Mouse (Mus musculus): ENCODE measurements around the gene Magi1. TPM values are rescaled to one million over a fixed set of nuclear protein-coding genes. Genes with fewer than 3 reads are reported as not detected.

Magi1 gene
- polyA plus RNA-seq, 1 experiment = 16.3 TPM

GRCm38 (mm10) chr6:94218076-94218475 is 65.6 kb downstream of the Magi1 start:
- no peak overlapping the region for H3K27ac ChIP-seq (ENCODE audit: insufficient read depth, low read length)
- TF ChIP-seq POLR2A (IDR thresholded peaks at IDR 0.05; ENCODE audit: low read depth, low read length) (no peak), CTCF (IDR thresholded peaks at IDR 0.05; ENCODE audit: borderline replicate concordance, insufficient read depth, low read length) (no peak)
- peaks cover 2% of the 10 kb centered on the region; the same call in 1 of the 2 replicates for H3K4me1 ChIP-seq (ENCODE audit: control insufficient read depth, insufficient read depth, low read length)
- H3K4me3 ChIP-seq (ENCODE audit: insufficient read depth, low read length) = no peak overlapping the region

- Histone ChIP-seq H3K4me3 (ENCODE audit: insufficient read depth, low read length) (no peak overlapping the region), H3K4me1 (ENCODE audit: control insufficient read depth, insufficient read depth, low read length) (peaks cover 2% of the 10 kb centered on the region; the same call in 1 of the 2 replicates), H3K27ac (ENCODE audit: insufficient read depth, low read length) (no peak overlapping the region)
- TF ChIP-seq POLR2A (IDR thresholded peaks at IDR 0.05; ENCODE audit: low read depth, low read length) (no peak), CTCF (IDR thresholded peaks at IDR 0.05; ENCODE audit: borderline replicate concordance, insufficient read depth, low read length) (no peak)
These were observed 67.9 kb downstream of the Magi1 start for GRCm38 (mm10) chr6:94215834-94216233.

- Histone ChIP-seq H3K4me1 (ENCODE audit: control insufficient read depth, insufficient read depth, low read length) (peaks cover 2% of the 10 kb centered on the region; the same call in 1 of the 2 replicates), H3K27ac (ENCODE audit: insufficient read depth, low read length) (no peak overlapping the region), H3K4me3 (ENCODE audit: insufficient read depth, low read length) (no peak overlapping the region)
- TF ChIP-seq CTCF (IDR thresholded peaks at IDR 0.05; ENCODE audit: borderline replicate concordance, insufficient read depth, low read length) = no peak
- no peak for TF ChIP-seq POLR2A (IDR thresholded peaks at IDR 0.05; ENCODE audit: low read depth, low read length)
These were observed 68.7 kb downstream of the Magi1 start for GRCm38 (mm10) chr6:94214895-94215538.

GRCm38 (mm10) chr6:94205926-94206325 is 77.8 kb downstream of the Magi1 start:
- Histone ChIP-seq H3K4me1 (ENCODE audit: control insufficient read depth, insufficient read depth, low read length) (peaks cover 3% of the 10 kb centered on the region; the same call in 1 of the 2 replicates), H3K27ac (ENCODE audit: insufficient read depth, low read length) (no peak overlapping the region), H3K4me3 (ENCODE audit: insufficient read depth, low read length) (no peak overlapping the region)
- TF ChIP-seq CTCF (IDR thresholded peaks at IDR 0.05; ENCODE audit: borderline replicate concordance, insufficient read depth, low read length) = no peak
- no peak for TF ChIP-seq POLR2A (IDR thresholded peaks at IDR 0.05; ENCODE audit: low read depth, low read length)

DNA sequence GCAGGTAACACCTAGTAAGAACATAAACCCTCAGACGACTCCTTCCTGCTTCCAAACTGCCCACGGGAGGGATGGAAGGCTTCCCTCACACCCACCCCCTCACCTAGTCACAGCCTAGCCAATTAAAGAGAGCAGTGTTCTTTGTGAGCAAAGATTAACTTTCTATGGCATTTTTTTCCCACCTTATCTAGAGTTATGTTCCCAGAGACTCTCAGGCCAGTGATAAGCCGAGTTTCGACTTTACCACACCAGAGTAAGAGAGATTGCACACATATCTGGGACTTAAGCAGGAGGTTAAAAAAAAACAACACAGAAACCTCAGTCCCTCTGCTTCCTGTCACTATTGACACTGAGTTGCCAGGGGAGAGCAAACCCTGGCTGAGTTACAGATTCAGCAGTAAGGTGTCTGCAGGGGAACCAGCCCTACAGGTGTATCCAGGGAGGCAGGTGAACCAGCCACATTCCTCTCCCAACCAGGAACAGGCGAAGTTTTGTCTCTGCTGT is 80.0 kb downstream of the Magi1 start:
- Histone ChIP-seq H3K4me1 (ENCODE audit: control insufficient read depth, insufficient read depth, low read length) (peaks cover 3% of the 10 kb centered on the region; the same call in 1 of the 2 replicates), H3K4me3 (ENCODE audit: insufficient read depth, low read length) (no peak overlapping the region), H3K27ac (ENCODE audit: insufficient read depth, low read length) (no peak overlapping the region)
- TF ChIP-seq CTCF (IDR thresholded peaks at IDR 0.05; ENCODE audit: borderline replicate concordance, insufficient read depth, low read length) (no peak), POLR2A (IDR thresholded peaks at IDR 0.05; ENCODE audit: low read depth, low read length) (no peak)

DNA sequence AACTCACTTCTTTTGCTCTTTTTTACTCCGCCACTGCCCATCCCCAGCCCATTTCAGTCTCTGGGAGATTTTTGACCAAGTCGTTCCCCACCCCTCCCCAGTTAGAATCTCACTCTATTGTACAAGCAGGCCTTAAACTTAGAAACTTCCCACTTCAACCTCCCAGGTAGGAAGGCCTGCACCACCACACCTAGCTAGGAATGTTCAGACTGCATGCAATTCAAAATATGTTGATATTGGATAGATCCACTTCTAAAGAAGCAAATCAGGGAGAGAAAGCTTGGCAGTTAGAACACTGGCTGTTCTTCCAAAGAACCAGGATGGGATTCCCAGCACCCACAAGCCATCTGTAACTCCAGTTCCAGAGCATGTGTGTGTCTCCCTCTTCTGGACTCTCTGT is 81.8 kb downstream of the Magi1 start:
- TF ChIP-seq POLR2A (IDR thresholded peaks at IDR 0.05; ENCODE audit: low read depth, low read length) (no peak), CTCF (IDR thresholded peaks at IDR 0.05; ENCODE audit: borderline replicate concordance, insufficient read depth, low read length) (no peak)
- peaks cover 6% of the 10 kb centered on the region; the same call in 1 of the 2 replicates for H3K4me1 ChIP-seq (ENCODE audit: control insufficient read depth, insufficient read depth, low read length)
- no peak overlapping the region for H3K4me3 ChIP-seq (ENCODE audit: insufficient read depth, low read length)
- no peak overlapping the region for H3K27ac ChIP-seq (ENCODE audit: insufficient read depth, low read length)

- Histone ChIP-seq H3K4me1 (ENCODE audit: control insufficient read depth, insufficient read depth, low read length) (peaks cover 9% of the 10 kb centered on the region; the same call in 1 of the 2 replicates), H3K27ac (ENCODE audit: insufficient read depth, low read length) (no peak overlapping the region), H3K4me3 (ENCODE audit: insufficient read depth, low read length) (no peak overlapping the region)
- no peak for TF ChIP-seq CTCF (IDR thresholded peaks at IDR 0.05; ENCODE audit: borderline replicate concordance, insufficient read depth, low read length)
These were observed 82.8 kb downstream of the Magi1 start for GRCm38 (mm10) chr6:94200910-94201309.

- TF ChIP-seq POLR2A (IDR thresholded peaks at IDR 0.05; ENCODE audit: low read depth, low read length) = no peak
- no peak for TF ChIP-seq CTCF (IDR thresholded peaks at IDR 0.05; ENCODE audit: borderline replicate concordance, insufficient read depth, low read length)
- Histone ChIP-seq H3K27ac (ENCODE audit: insufficient read depth, low read length) (no peak overlapping the region), H3K4me1 (ENCODE audit: control insufficient read depth, insufficient read depth, low read length) (peaks cover 13% of the 10 kb centered on the region), H3K4me3 (ENCODE audit: insufficient read depth, low read length) (no peak overlapping the region)
These were observed 84.0 kb downstream of the Magi1 start for GRCm38 (mm10) chr6:94199696-94200095.

DNA sequence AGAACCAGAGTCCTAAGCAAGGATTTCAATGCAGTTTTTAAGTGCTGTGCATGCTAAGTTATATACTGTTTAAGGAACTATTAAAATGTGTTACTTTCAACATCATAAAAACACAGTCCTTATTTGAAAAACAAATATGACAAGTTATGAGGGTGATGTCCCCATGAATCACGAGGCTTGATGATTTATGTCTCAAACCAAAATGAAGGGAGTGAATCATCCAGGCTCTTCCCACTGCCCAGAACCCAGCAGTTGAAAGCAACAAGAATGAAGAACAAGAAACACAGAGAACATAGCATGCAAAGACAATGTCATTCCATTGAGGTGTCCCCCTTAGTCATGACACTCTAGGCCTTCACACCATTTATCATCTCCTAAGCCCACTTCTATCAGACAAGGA is 85.9 kb downstream of the Magi1 start:
- peaks cover 13% of the 10 kb centered on the region for H3K4me1 ChIP-seq (ENCODE audit: control insufficient read depth, insufficient read depth, low read length)
- no peak overlapping the region for H3K27ac ChIP-seq (ENCODE audit: insufficient read depth, low read length)
- TF ChIP-seq CTCF (IDR thresholded peaks at IDR 0.05; ENCODE audit: borderline replicate concordance, insufficient read depth, low read length) (no peak), POLR2A (IDR thresholded peaks at IDR 0.05; ENCODE audit: low read depth, low read length) (no peak)
- H3K4me3 ChIP-seq (ENCODE audit: insufficient read depth, low read length) = no peak overlapping the region

DNA sequence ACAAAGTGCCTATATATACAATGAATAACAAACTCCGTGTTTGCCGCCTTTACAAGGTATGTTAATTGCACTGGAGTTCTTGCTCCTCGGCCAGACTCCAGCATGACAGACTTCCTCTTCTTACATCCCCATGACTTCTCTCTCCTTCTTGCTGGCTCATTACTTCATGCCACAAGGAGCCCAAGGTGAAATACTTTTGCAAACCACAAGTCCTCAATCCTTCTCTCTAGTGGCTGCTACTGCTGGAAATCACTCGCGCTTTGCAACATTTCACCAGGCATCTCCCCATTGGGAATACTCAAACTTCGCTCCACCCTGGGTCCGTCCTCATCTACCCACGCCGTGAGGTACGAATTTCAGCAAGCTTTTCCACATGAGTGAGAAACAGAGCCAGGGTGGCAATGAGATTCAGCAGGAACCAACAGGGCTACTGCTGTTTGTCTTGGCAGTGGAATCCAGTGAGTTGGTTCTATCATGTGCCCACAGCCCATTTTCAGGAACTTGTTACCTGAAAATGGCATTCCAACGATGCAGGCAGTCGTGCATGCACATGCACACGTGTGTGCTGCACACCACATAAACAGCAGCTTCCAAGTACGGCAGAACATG is 88.3 kb downstream of the Magi1 start:
- no peak overlapping the region for H3K27ac ChIP-seq (ENCODE audit: insufficient read depth, low read length)
- no peak for TF ChIP-seq POLR2A (IDR thresholded peaks at IDR 0.05; ENCODE audit: low read depth, low read length)
- TF ChIP-seq CTCF (IDR thresholded peaks at IDR 0.05; ENCODE audit: borderline replicate concordance, insufficient read depth, low read length) = no peak
- peaks cover 13% of the 10 kb centered on the region for H3K4me1 ChIP-seq (ENCODE audit: control insufficient read depth, insufficient read depth, low read length)
- no peak overlapping the region for H3K4me3 ChIP-seq (ENCODE audit: insufficient read depth, low read length)
